Mouse (Mus musculus): ENCODE data around the gene Slc9a3r2. TPM values are rescaled to one million over a fixed set of nuclear protein-coding genes. Genes with fewer than 3 reads are reported as not detected.

Gene Slc9a3r2
- polyA plus RNA-seq, 2 experiments, result 56.2 to 60.1 TPM

GRCm38 (mm10) chr17:24695326-24696010 lies 45.3 kb upstream of the Slc9a3r2 start:
- peak overlapping the region; percentile 73 for H3K4me2 ChIP-seq (replicated peaks; ENCODE audit: low read depth, low read length, severe bottlenecking)
- ATAC-seq (ENCODE audit: low FRiP score, low read depth) (peak; percentile 31; the same call in 1 of the 2 replicates), DNase-seq (ENCODE audit: low spot score) (no peak)
- peak overlapping the region; percentile 84 for H3K4me3 ChIP-seq (replicated peaks; ENCODE audit: low read length)
- peak overlapping the region; percentile 77 for H3K9ac ChIP-seq (ENCODE audit: low read depth, low read length, severe bottlenecking)
- peaks cover 9% of the 10 kb centered on the region for H3K4me1 ChIP-seq (ENCODE audit: control insufficient read depth, insufficient read depth, low read length)
- no peak for TF ChIP-seq POLR2A (IDR thresholded peaks at IDR 0.05; ENCODE audit: borderline replicate concordance, extremely low read depth, insufficient read depth, insufficient read length)
- H3K27me3 ChIP-seq (ENCODE audit: control insufficient read depth, insufficient read depth, low read length), result peaks cover 4% of the 10 kb centered on the region; the same call in 1 of the 2 replicates
- no peaks in the 10 kb centered on the region for H3K9me3 ChIP-seq (ENCODE audit: control insufficient read depth, low read length)
- H3K36me3 ChIP-seq (ENCODE audit: control insufficient read depth, insufficient read depth, low read length), result peaks cover 27% of the 10 kb centered on the region
- 5% methylated on average over 45 of the region's 51 CpGs for WGBS
- peak overlapping the region; percentile 79 for H3K27ac ChIP-seq (replicated peaks; ENCODE audit: low read depth, low read length)

- Histone ChIP-seq H3K4me1 (ENCODE audit: control insufficient read depth, insufficient read depth, low read length) (peaks cover 13% of the 10 kb centered on the region), H3K9ac (ENCODE audit: low read depth, low read length, severe bottlenecking) (no peak overlapping the region), H3K27me3 (ENCODE audit: control insufficient read depth, insufficient read depth, low read length) (peaks cover 35% of the 10 kb centered on the region), H3K36me3 (ENCODE audit: control insufficient read depth, insufficient read depth, low read length) (peaks cover 15% of the 10 kb centered on the region), H3K4me3 (replicated peaks; ENCODE audit: low read length) (no peak overlapping the region), H3K27ac (replicated peaks; ENCODE audit: low read depth, low read length) (no peak overlapping the region), H3K4me2 (replicated peaks; ENCODE audit: low read depth, low read length, severe bottlenecking) (no peak overlapping the region), H3K9me3 (ENCODE audit: control insufficient read depth, low read length) (no peaks in the 10 kb centered on the region)
- 88% methylated on average over 5 of the region's 5 CpGs for WGBS
- DNase-seq (ENCODE audit: low spot score) (no peak), ATAC-seq (ENCODE audit: low FRiP score, low read depth) (no peak)
- TF ChIP-seq POLR2A (IDR thresholded peaks at IDR 0.05; ENCODE audit: borderline replicate concordance, extremely low read depth, insufficient read depth, insufficient read length), result no peak
These were observed 42.3 kb upstream of the Slc9a3r2 start for GRCm38 (mm10) chr17:24692385-24692784.

- peak; percentile 27; the same call in 1 of the 2 replicates for ATAC-seq (ENCODE audit: low FRiP score, low read depth)
- TF ChIP-seq POLR2A (IDR thresholded peaks at IDR 0.05; ENCODE audit: borderline replicate concordance, extremely low read depth, insufficient read depth, insufficient read length), result no peak
- DNase-seq (ENCODE audit: low spot score), result no peak
These were observed 39.3 kb upstream of the Slc9a3r2 start, which contains the start of gene Syngr3 for GRCm38 (mm10) chr17:24689251-24690081. TSS of gene Syngr3 (minus strand) at chr17:24689955.

GRCm38 (mm10) chr17:24687599-24687998 lies 37.5 kb upstream of the Slc9a3r2 start:
- 18% methylated on average over 23 of the region's 23 CpGs for WGBS
- Histone ChIP-seq H3K4me1 (ENCODE audit: control insufficient read depth, insufficient read depth, low read length) (peaks cover 8% of the 10 kb centered on the region), H3K27ac (replicated peaks; ENCODE audit: low read depth, low read length) (no peak overlapping the region), H3K4me2 (replicated peaks; ENCODE audit: low read depth, low read length, severe bottlenecking) (peak overlapping the region; percentile 45), H3K27me3 (ENCODE audit: control insufficient read depth, insufficient read depth, low read length) (peaks cover 38% of the 10 kb centered on the region), H3K4me3 (replicated peaks; ENCODE audit: low read length) (peak overlapping the region; percentile 25), H3K36me3 (ENCODE audit: control insufficient read depth, insufficient read depth, low read length) (peaks cover 6% of the 10 kb centered on the region; the same call in 1 of the 2 replicates), H3K9me3 (ENCODE audit: control insufficient read depth, low read length) (no peaks in the 10 kb centered on the region), H3K9ac (ENCODE audit: low read depth, low read length, severe bottlenecking) (peak overlapping the region; percentile 47)
- no peak for TF ChIP-seq POLR2A (IDR thresholded peaks at IDR 0.05; ENCODE audit: borderline replicate concordance, extremely low read depth, insufficient read depth, insufficient read length)
- ATAC-seq (ENCODE audit: low FRiP score, low read depth), result no peak
- no peak for DNase-seq (ENCODE audit: low spot score)

More at GRCm38 (mm10) chr17:24689251-24690081, 39.3 kb upstream of the Slc9a3r2 start, which contains the start of gene Syngr3:
- Histone ChIP-seq H3K4me1 (ENCODE audit: control insufficient read depth, insufficient read depth, low read length) (peaks cover 8% of the 10 kb centered on the region), H3K4me3 (replicated peaks; ENCODE audit: low read length) (peak within 1 kb of the TSS; percentile 65), H3K9ac (ENCODE audit: low read depth, low read length, severe bottlenecking) (peak within 1 kb of the TSS; percentile 59), H3K27ac (replicated peaks; ENCODE audit: low read depth, low read length) (no peak within 1 kb of the TSS), H3K36me3 (ENCODE audit: control insufficient read depth, insufficient read depth, low read length) (peaks cover 15% of the 10 kb centered on the region), H3K4me2 (replicated peaks; ENCODE audit: low read depth, low read length, severe bottlenecking) (peak within 1 kb of the TSS; percentile 93), H3K27me3 (ENCODE audit: control insufficient read depth, insufficient read depth, low read length) (peaks cover 38% of the 10 kb centered on the region), H3K9me3 (ENCODE audit: control insufficient read depth, low read length) (no peaks in the 10 kb centered on the region)
- WGBS, result under 1% methylated on average over 48 of the region's 55 CpGs

- Histone ChIP-seq H3K9ac (ENCODE audit: low read depth, low read length, severe bottlenecking) (peak overlapping the region; percentile 47), H3K27me3 (ENCODE audit: control insufficient read depth, insufficient read depth, low read length) (peaks cover 38% of the 10 kb centered on the region), H3K4me1 (ENCODE audit: control insufficient read depth, insufficient read depth, low read length) (peaks cover 8% of the 10 kb centered on the region), H3K27ac (replicated peaks; ENCODE audit: low read depth, low read length) (no peak overlapping the region), H3K36me3 (ENCODE audit: control insufficient read depth, insufficient read depth, low read length) (peaks cover 5% of the 10 kb centered on the region), H3K9me3 (ENCODE audit: control insufficient read depth, low read length) (no peaks in the 10 kb centered on the region), H3K4me3 (replicated peaks; ENCODE audit: low read length) (peak overlapping the region; percentile 25), H3K4me2 (replicated peaks; ENCODE audit: low read depth, low read length, severe bottlenecking) (peak overlapping the region; percentile 45)
- TF ChIP-seq POLR2A (IDR thresholded peaks at IDR 0.05; ENCODE audit: borderline replicate concordance, extremely low read depth, insufficient read depth, insufficient read length), result no peak
- ATAC-seq (ENCODE audit: low FRiP score, low read depth), result no peak
- DNase-seq (ENCODE audit: low spot score), result no peak
- 3% methylated on average over 25 of the region's 25 CpGs for WGBS
These were observed 37.0 kb upstream of the Slc9a3r2 start for GRCm38 (mm10) chr17:24687146-24687595.
